Mouse (Mus musculus): ENCODE measurements around the gene Tex19.2.

GRCm38 (mm10) chr11:121088997-121089396 lies 29.5 kb downstream of the Tex19.2 start:
- TF ChIP-seq CTCF (conservative IDR thresholded peaks at IDR 0.05 in 1 of 2, IDR thresholded peaks at IDR 0.05 in 1 of 2; ENCODE audit: low read depth in 2 of 2, low read length in 2 of 2) (no peak), EP300 (IDR thresholded peaks at IDR 0.05; ENCODE audit: low read length) (no peak)

Measured in CH12.LX (cell line).